Mouse (Mus musculus) cerebellum, adult 9-11 months (tissue): ENCODE results near the gene H2-Ke6.
"Not testable (repeated sequence)": the region's sequence is repeated elsewhere in the genome, so short reads cannot be mapped to it uniquely, and the experiment has no call there.

Experiments
- DNase-seq: peaks from one replicate; pipeline ENCODE4 v3.0.0; 2022

Gene H2-Ke6

DNA sequence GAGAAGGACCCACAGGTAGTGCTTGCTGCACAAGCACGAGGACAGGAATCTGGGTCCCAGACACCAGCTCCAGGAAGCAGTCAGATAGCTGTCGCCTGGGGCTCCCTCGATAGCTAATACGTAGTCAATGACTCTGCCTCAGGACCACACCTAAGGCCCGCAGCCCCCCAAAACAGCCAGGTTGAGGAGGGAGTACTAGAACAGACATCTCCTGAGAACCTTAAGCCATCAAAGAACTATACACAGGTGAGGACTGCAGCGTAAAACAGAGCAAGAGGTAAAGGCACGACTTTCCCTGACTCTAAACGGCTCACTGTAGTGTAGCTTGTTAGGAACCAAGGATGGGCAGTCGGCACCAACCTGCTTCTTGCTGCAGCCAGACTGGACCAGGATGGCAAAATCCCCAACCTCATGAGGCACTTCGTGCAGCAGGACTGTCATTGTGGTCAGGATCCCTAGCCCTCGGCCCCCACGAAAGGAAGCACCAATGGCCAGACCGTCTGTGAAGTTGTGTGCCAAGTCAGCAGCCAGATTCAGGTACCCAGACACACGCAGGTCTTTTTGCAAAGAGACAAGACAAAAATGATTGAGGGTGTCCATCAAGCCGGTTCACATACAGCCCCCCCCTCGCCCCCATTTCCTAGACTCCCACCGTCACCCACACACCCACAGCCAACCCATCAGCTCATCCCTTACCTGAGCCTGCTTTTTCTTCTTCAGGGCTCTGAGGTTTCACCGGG lies 1.5 kb upstream of the H2-Ke6 start:
- peak; percentile 56 for DNase-seq

- peak; percentile 68 for DNase-seq
Observed at GRCm38 (mm10) chr17:34028501-34029149, 765 bp upstream of the H2-Ke6 start.

- peak; percentile 73 for DNase-seq
Observed at GRCm38 (mm10) chr17:34026917-34027655, 774 bp downstream of the H2-Ke6 start.

GRCm38 (mm10) chr17:34026221-34026620 lies 1.6 kb downstream of the H2-Ke6 start:
- no peak for DNase-seq

GRCm38 (mm10) chr17:34025756-34026151 lies 2.1 kb downstream of the H2-Ke6 start:
- peak; percentile 69 for DNase-seq

GRCm38 (mm10) chr17:34024861-34025755 lies 2.8 kb downstream of the H2-Ke6 start:
- DNase-seq: peak; percentile 52

DNA sequence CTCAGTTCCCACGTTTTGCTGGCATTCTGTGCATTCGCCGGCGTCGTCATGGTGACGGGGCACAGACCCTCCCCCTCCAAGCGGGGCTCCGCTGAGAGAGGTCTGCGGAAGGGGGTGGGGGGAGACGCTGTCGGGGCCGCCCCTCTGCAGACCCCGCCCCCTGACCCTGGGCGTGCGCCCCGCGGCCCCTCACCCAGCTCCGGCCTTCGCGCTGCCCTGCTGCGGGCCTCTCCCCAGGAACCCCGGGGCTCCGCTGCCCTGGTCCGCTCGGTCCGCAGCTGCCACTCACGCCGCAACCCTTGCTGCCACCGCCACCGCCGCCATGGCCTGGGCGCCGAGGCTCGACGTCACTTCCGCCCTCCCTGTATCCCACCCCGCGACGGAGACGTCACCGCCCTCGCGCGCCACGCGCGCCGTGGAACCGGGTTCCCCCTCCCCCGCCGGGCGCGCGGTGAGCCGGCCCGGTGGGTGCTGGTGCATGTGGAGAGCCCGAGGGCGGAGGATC lies 3.5 kb downstream of the H2-Ke6 start, which contains the start of gene Ring1:
TSS of gene Ring1 (minus strand) at position 364 of the 505 bp plus-strand sequence.
- DNase-seq: peak; percentile 89

DNA sequence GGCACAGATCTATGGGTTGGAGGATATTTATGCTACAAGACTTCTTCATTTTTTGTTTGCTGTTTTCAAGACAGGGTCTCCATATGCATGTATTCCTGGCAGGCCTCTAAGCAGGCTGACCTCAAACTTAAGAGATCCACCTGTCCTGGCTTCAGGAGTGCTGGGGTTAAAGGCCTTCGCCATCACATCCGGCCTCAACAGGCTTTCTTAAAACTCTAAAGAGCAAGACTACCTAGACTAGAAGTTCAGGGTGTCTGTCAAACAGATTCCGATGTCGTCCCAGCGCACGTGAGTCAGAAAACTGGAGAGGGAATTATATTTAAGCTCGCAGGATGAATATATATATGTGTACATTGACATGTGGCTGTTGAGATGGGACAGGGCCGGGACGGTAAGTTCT lies 4.2 kb downstream of the H2-Ke6 start:
- DNase-seq: peak; percentile 32

DNA sequence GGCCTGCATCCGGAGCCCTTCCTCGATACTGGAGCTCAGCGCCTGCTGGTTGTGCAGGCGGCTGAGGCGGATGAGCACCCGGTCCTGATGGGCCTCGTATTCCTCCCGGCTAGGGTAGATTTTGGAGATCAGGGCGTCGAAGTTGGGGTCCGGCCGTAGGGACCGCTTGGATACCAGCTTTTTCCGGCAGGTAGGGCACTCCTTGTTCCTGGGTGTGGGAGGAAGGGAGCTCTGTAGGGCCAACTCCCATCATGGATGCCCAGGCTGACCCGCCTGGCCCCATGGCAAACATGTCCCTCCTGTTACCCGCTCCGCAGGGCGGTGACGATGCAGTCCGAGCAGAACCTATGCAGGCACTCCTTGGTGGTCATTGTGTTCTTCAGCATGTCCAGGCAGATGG lies 4.9 kb downstream of the H2-Ke6 start:
- DNase-seq: no peak

GRCm38 (mm10) chr17:34022414-34022783 lies 5.5 kb downstream of the H2-Ke6 start:
- DNase-seq: peak; percentile 44

GRCm38 (mm10) chr17:34021539-34022413 lies 6.1 kb downstream of the H2-Ke6 start:
- peak; percentile 36 for DNase-seq

- DNase-seq: no peak
Observed at GRCm38 (mm10) chr17:34013436-34013835, 14.4 kb downstream of the H2-Ke6 start.

DNA sequence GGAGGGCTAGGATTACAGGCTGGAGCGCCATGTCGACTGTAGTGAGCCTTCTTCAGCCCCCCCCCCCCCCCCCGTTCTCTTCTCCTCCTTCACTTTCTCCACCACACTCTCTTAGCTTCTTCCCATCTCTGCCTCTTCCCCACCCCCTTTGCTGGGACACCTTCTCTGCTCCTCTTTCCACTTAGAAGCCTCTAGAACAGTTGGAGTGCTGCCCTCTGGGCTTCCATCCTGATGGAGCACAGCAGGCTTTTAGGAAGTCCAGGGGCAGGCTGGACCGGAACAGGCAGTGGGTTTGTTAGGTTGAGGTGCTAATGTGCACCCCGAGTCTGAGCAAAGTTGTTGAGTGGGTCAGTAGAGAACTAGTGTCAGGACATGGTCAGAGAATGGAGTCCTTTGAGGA lies 17.7 kb downstream of the H2-Ke6 start:
- DNase-seq: no peak

- no peak for DNase-seq
Observed at GRCm38 (mm10) chr17:34006570-34006969, 21.3 kb downstream of the H2-Ke6 start.

DNA sequence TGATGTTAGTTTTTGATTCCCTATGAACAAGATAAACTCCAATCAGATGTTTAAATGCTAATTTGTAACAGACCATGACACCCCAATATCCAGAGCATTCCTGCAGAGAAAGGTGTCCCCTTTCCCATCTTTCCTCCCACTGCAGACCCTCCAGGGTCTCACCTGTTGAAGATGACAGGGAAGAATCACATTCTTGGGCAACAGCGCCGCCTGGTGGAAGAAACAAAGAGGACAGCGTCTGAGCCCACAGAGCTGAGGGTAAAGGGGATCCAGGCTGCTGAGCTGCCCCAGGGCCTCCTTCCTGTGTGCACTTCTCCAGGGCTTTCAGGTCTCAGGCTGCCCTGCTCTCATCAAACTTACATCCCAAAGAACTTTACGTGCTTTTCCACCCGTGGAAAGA lies 24.4 kb downstream of the H2-Ke6 start:
- no peak for DNase-seq

DNA sequence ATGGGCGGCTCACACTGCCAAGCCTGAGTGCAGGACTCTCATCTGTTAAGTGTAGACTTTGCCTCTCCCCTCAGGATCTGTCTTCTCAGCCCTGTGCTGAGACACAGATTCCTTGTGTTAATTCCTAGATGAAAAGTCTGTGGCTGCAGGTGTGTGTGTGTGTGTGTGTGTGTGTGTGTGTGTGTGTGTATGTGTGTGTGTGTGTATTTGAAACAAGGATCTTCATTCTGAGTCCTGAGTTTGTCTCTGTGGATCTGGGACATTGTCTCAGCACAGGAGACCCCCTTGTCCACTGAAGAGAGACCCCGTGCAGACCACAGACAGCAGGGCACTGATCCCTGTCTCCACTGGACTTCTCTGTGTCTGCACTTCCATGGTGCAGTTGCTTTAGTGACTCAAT lies 27.1 kb downstream of the H2-Ke6 start:
- DNase-seq: not testable (repeated sequence)

DNA sequence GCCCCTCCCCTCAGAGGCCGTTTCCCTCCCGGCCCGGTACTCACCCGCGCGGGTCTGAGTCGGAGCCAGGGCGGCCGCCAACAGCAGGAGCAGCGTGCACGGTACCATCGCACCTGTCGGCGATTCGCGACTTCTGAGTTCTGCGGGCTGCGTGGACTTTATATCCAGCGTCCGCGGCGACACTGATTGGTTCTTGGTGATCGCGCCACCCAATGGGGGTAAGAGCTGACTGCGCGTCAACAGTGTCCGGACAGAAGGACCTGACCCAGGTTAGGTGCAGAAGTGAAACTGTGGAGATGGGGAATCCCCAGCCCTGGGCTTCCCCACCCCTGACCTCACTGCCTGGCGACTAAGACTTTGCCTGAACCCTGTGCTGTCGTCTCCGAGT lies 27.7 kb downstream of the H2-Ke6 start, which contains the start of gene H2-K1:
TSS of gene H2-K1 (minus strand) at position 198 of the 388 bp plus-strand sequence.
- DNase-seq: peak; percentile 71

GRCm38 (mm10) chr17:33999341-34000149 lies 28.3 kb downstream of the H2-Ke6 start:
- peak; percentile 11 for DNase-seq

DNA sequence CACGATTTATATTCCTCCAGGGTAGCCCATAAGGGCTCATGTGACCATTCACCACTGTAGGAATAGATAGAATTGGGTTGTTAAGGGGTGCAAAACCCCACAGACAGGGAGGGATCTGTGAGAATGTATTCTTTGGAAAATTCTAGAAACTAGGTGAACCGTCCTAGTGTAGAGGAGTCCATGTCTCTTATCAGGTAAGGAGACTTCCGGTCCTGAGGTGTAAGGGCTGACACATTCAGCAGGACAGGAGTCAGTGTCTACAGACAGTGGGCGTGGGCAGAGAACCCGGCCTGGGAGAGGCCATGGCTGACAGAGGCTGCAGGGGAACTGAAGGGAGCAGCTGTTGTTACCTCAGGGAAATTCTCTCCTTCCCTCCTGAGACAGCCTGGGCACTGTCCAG lies 29.2 kb downstream of the H2-Ke6 start:
- not testable (repeated sequence) for DNase-seq

- not testable (repeated sequence) for DNase-seq
Observed at GRCm38 (mm10) chr17:33997025-33997424, 30.8 kb downstream of the H2-Ke6 start.
